Mouse (Mus musculus): ENCODE results near the gene Kctd17.
A peak's percentile ranks its signal among the peaks of the same experiment; 100 is the strongest.

Kctd17 gene

DNA sequence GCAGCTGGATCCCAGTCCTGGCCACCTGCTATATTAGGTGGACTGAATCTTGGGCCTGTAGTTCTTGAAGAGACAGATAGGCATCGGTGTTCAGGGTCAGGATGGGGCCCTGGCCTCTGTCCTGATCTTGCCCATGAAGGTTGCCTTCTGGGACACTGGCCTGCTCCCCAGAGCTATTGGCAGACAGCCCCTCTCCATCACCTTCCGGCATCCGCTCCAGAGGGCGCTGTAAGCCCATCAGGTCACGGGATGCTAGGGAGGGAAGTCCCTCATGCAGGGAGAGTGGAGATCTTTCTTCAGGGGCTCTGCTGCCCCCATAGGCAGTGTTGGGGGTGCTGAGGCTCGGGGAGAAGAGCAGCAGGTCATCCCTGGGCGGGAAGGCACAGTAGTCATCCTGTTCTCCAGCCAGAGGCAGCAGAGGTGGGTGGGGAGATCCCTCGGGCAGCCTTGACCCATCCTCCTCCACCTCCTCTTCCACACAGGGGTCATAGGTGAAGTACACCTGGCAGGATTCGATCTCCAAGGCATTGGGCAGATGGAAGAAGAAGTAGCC, 53.2 kb downstream of the Kctd17 start:
- ATAC-seq (ENCODE audit: low TSS enrichment), result no peak

DNA sequence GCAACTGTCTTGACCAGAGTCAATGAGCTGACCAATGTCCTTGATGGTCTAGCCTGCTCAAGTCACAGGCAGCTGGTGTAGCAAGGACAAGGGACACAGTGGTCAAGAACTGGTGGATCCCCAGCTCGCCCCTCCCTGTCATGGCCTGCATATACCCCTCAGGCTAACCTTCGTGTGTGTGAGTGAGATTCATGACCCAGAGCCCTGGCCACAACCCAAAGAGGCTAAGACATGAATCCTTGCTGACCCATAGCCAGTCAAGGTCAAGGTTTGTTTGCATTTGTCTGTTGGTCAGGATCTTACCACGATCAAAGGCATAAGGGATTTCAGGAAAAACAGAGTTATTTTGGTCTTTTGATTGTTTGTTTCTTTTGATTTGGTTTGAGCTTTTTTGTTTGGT, 54.2 kb downstream of the Kctd17 start:
- no peak for ATAC-seq (ENCODE audit: low TSS enrichment)

DNA sequence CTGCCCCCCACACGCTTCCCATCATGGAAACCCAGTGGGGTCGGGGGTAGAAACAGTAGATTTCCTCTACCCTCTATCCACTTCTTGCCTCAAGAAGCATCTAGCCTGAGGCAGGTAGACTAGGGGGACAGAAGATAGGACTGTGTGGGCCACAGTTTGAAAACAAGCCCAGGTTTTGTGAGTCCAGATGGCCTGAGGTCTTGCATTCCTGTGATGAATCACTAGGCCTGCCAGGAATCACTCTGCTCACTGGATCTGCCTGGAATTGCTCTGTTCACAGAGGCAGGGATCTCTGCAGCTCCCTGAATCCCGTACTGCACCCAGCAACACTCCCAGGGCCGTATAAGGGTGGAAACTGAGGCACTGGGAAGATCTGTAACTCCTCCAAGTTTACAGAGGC, 54.9 kb downstream of the Kctd17 start:
- peak; percentile 57; the same call in 1 of the 2 replicates for ATAC-seq (ENCODE audit: low TSS enrichment)

DNA sequence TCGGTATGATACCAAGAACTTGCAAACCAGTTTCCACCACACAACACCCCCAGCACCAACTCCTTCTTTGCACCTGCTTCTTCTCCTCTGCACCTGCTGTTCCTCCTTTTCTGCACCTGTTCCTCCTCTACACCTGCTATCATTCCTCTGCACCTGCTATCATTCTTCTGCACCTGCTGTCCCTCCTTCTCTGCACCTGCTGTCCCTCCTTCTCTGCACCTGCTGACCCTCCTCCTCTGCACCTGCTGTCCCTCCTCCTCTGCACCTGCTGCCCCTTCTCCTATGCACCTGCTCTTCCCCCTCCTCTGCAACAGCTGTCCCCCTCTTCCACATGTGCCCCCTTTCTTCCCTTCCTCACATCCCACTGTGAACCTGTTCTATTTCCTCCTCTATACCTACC, 58.2 kb downstream of the Kctd17 start:
- ATAC-seq (ENCODE audit: low TSS enrichment), result no peak

DNA sequence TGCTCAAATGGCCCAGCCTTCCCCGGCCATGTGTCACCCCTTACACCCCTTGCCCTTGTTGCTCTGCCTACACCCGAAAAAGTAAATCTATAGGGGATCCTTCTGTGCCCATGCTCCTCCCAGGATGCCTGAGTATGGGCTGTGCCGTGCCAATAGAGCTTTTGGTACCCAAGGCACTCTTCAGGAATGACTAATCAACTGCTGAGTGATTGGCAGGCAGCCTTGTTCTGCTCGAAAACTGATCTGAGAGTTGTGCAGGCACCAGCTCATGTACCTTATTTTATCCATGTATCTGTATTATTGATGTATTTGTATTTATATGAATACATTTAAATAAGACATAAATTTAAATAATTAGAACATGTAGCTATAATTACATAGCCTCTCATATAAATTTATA, 58.7 kb downstream of the Kctd17 start:
- no peak for ATAC-seq (ENCODE audit: low TSS enrichment)

Data from frontal cortex, adult (tissue).